Mouse (Mus musculus) heart, postnatal 0 days (tissue): ENCODE measurements around the gene Bco2.

Experiments
- CTCF ChIP-seq: IDR thresholded peaks from 2 replicates; pipeline ENCODE4 v1.5.1; 2016; ENCODE audit warnings: antibody characterized with exemption, control low read depth, low read depth
- EP300 ChIP-seq: IDR thresholded peaks from 2 replicates; pipeline ENCODE4 v1.6.1; 2016; ENCODE audit warnings: antibody characterized with exemption, low read depth

- TF ChIP-seq CTCF = no peak
- no peak for TF ChIP-seq EP300
Measured at GRCm38 (mm10) chr9:50494311-50494710, 60.7 kb downstream of the Bco2 start, which contains the start of gene Plet1.
